Mouse (Mus musculus) heart, embryonic 11.5 days (tissue): ENCODE measurements around the gene Ak4. TPM values are rescaled to one million over a fixed set of nuclear protein-coding genes. Genes with fewer than 3 reads are reported as not detected.

ENCODE experiments used
- ATAC-seq: fragments of 200-750 bp; cut with Nextera tagmentation; replicated peaks from 2 replicates; pipeline ENCODE4 v1.8.0; 2017; ENCODE audit warnings: moderate library complexity; ENCODE audit not compliant: insufficient number of reproducible peaks, low FRiP score, low TSS enrichment
- H3K27ac ChIP-seq: fragments of 300-500 bp; sonication (generic); 2 replicates; pipeline ENCODE4 v1.5.1; 2014; ENCODE audit warnings: mild to moderate bottlenecking, low read depth, low read length
- H3K27me3 ChIP-seq: fragments of 300-500 bp; sonication (generic); 2 replicates; pipeline ENCODE4 v1.6.1; 2014; ENCODE audit warnings: mild to moderate bottlenecking, low read length, mixed read lengths; ENCODE audit not compliant: control insufficient read depth, insufficient read depth
- H3K36me3 ChIP-seq: fragments of 300-500 bp; sonication (generic); 2 replicates; pipeline ENCODE4 v1.6.1; 2014; ENCODE audit warnings: mild to moderate bottlenecking, low read length, moderate library complexity, mixed read lengths; ENCODE audit not compliant: control insufficient read depth, insufficient read depth
- H3K4me1 ChIP-seq: fragments of 300-500 bp; sonication (generic); 2 replicates; pipeline ENCODE4 v1.6.1; 2014; ENCODE audit warnings: low read length; ENCODE audit not compliant: control insufficient read depth, insufficient read depth
- H3K4me2 ChIP-seq: fragments of 300-500 bp; sonication (generic); 2 replicates; pipeline ENCODE4 v1.6.1; 2014; ENCODE audit warnings: mild to moderate bottlenecking, moderate library complexity
- H3K4me3 ChIP-seq: fragments of 300-500 bp; sonication (generic); 2 replicates; pipeline ENCODE4 v1.5.1; 2014; ENCODE audit warnings: low read depth, low read length
- H3K9ac ChIP-seq: fragments of 300-500 bp; sonication (generic); 2 replicates; pipeline ENCODE4 v1.6.1; 2014; ENCODE audit warnings: mild to moderate bottlenecking, low read depth, low read length, moderate library complexity
- H3K9me3 ChIP-seq: fragments of 300-500 bp; sonication (generic); replicated peaks from 2 replicates; pipeline ENCODE4 v1.6.1; 2016; ENCODE audit warnings: low read length; ENCODE audit not compliant: control insufficient read depth
- WGBS: fragments of 180-500 bp; shearing (Covaris S2); extraction: QIAGEN DNeasy Blood & Tissue Kit; methylation state at CpG from one replicate; pipeline ENCODE4 v1.1.7; 2014; ENCODE audit not compliant: insufficient replicate concordance; 5-methylcytosine and 5-hydroxymethylcytosine counted together
- polyA plus RNA-seq: library from polyadenylated mRNA; unstranded; fragments of >200 nt; fragmentation: Nextera tagmentation; extraction: Ambion mirVana; gene quantifications from 2 replicates; pipeline ENCODE4 v1.2.1, GENCODE M21; 2014

The Ak4 gene
- polyA plus RNA-seq, 1 experiment from 2014 or later = 9.4 TPM

DNA sequence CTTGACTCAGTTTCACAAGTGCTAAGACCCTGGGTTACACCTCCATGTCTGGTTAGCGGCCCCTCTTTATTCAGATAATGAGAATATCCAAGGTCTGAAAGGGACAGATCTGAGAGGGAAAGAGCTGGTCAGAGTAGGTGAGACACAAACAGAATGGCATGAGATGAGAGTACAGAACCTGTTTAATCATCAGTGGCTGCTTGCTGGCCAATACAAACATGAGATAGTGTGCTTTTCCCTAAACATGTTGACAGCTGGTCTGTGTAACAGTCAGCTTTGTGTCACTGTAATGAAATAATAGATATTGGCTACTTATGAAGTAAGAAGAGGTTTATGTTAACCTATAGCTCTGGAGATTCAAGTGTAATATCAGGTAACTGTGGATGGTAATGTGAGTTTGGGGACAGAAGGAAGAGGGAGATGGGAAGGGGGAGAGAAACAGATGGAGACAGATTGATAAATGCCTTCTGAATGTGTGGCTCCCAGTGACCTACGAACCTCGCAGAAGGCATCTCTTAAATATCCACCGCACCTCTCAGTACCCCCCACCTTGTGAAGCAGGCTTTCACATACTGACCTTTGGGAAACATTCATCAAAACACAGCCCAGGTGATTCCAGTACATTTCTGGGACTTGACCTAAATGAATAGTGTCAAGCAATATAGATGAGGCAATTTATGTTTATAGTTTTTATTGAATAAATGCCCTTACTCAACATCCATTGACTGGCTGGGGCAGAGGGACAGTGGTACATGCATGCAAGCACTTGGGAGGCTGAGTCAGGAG is 12.5 kb upstream of the Ak4 start:
- H3K9ac ChIP-seq = no peak overlapping the region
- no peaks in the 10 kb centered on the region for H3K27me3 ChIP-seq
- H3K27ac ChIP-seq = no peak overlapping the region
- H3K9me3 ChIP-seq = no peaks in the 10 kb centered on the region
- ATAC-seq = no peak
- no peaks in the 10 kb centered on the region for H3K4me1 ChIP-seq
- H3K36me3 ChIP-seq = no peaks in the 10 kb centered on the region
- H3K4me2 ChIP-seq = no peak overlapping the region
- no peak overlapping the region for H3K4me3 ChIP-seq
- 77% methylated on average over 4 of the region's 4 CpGs for WGBS

DNA sequence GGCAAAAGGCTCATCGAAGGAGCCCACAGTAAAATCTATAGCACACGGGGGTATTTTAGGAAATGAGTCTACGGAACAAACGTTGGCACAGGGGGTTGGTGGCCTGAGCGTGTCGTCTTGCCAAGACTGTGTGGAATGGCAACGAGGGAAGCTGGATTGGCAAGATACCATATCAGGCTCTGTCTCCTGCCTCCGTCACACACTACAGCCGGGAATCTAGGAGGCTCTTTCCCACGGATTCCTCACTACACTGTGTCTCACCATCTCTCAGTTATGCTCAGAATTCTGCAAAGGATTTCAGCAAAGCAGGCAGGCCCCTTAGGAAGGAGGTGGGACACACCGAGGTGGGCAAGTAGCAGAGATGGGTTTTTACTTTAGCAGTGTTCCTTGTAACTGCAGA is 2.1 kb upstream of the Ak4 start:
- no peak for ATAC-seq
- Histone ChIP-seq H3K9me3 (no peaks in the 10 kb centered on the region), H3K4me2 (no peak overlapping the region), H3K36me3 (no peaks in the 10 kb centered on the region), H3K27me3 (no peaks in the 10 kb centered on the region), H3K9ac (no peak overlapping the region), H3K27ac (no peak overlapping the region), H3K4me1 (no peaks in the 10 kb centered on the region), H3K4me3 (no peak overlapping the region)
- 76% methylated on average over 11 of the region's 11 CpGs for WGBS

DNA sequence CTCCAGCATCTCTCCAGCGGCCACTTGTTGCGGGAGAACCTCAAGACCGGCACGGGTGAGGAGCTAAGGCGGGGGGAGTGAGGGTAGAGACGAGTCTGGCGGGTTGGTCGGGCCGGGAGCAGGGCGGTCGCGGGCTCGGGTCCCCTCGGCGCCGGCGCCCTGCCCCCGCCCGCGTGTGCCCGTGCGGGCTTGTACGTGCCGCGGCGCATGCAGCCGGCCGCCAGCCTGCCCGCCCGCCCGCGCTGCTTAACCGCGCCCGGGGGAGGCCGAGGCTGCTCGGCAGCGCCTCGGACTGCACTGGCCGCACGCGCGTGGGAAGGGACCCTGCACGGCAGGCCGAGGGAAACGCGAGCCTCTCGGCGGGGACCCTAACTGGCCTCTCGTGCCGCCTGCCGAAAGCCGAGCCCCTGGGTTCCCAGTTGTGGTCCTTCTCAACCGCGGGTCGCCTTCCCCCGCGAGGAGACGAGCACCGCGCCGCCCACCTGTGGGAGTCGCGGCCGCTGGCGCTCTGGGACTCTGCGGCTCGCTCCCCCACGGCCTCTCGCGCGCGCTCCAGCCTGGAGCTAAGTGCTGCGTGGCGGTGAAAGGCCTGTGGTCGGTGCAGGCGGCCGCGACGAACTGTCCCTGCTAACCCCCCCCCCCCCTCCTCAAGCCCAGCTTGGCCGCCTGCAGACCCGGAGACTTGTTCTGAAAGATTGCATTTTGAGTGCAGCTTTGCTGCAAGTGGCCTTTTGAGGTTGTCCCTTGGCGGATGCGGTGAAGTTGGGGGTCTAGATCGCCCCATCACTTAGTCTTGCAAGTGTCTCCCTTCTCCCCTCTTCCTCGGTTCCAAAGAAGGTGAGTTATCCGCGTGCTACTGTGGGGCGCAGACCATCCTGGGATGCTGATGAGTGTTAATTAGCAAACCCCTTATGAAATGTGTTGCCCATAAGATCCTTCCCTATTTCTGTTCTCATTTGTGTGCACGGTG is 1.1 kb downstream of the Ak4 start:
- no peaks in the 10 kb centered on the region for H3K4me1 ChIP-seq
- H3K4me2 ChIP-seq = peak overlapping the region; percentile 91
- 1% methylated on average over 85 of the region's 90 CpGs for WGBS
- H3K27ac ChIP-seq = peak overlapping the region; percentile 59
- no peaks in the 10 kb centered on the region for H3K9me3 ChIP-seq
- ATAC-seq = peak; percentile 73
- H3K27me3 ChIP-seq = no peaks in the 10 kb centered on the region
- no peaks in the 10 kb centered on the region for H3K36me3 ChIP-seq
- H3K4me3 ChIP-seq = peak overlapping the region; percentile 87
- H3K9ac ChIP-seq = peak overlapping the region; percentile 93

DNA sequence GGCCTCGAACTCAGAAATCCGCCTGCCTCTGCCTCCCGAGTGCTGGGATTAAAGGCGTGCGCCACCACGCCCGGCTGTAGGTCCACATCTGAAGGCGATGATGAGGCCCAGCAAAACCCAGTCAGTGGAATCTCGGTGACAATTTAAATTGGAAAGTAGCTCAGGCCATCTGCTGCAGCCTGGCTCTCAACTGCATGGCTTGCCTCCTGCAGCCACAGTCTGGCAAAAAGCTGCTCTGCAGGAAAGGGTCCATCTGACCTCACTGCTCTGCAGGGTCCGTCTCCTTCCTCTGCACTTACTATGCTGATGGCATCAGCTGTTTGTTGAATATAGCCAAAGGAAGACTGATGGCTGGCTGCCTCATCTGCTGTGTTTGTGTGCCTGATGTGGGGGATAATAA is 3.9 kb downstream of the Ak4 start:
- WGBS = 92% methylated on average over 10 of the region's 10 CpGs

DNA sequence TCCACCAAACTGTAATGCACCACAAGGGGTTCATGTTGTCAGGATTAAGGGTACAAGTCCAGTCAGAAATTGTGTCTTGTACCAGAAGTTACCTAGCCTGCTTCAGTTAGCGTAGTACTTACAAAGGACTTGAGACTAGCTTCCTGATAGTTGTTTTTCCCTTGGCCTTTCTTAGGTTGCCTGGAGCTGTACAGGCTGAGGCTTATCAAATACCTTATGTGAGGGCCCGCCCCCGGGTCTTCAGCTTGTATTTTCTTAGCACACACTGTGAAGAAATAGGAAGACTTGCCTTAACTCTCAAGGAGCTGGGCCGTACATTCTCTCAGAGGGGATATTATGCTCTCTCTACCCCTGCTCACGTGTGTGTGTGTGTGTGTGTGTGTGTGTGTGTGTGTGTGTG is 4.5 kb downstream of the Ak4 start:
- 70% methylated on average over 5 of the region's 5 CpGs for WGBS
- no peak overlapping the region for H3K9ac ChIP-seq
- no peaks in the 10 kb centered on the region for H3K36me3 ChIP-seq
- H3K27ac ChIP-seq = peak overlapping the region; percentile 5; the same call in 1 of the 2 replicates
- no peaks in the 10 kb centered on the region for H3K4me1 ChIP-seq
- no peaks in the 10 kb centered on the region for H3K27me3 ChIP-seq
- H3K4me3 ChIP-seq = no peak overlapping the region
- no peak overlapping the region for H3K4me2 ChIP-seq
- H3K9me3 ChIP-seq = no peaks in the 10 kb centered on the region
- ATAC-seq = no peak

More for the DNA sequence above, 3.9 kb downstream of the Ak4 start:
- Histone ChIP-seq H3K9me3 (no peaks in the 10 kb centered on the region), H3K4me1 (no peaks in the 10 kb centered on the region), H3K27me3 (no peaks in the 10 kb centered on the region), H3K4me3 (no peak overlapping the region), H3K27ac (peak overlapping the region; percentile 5; the same call in 1 of the 2 replicates), H3K9ac (no peak overlapping the region), H3K4me2 (no peak overlapping the region), H3K36me3 (no peaks in the 10 kb centered on the region)
- no peak for ATAC-seq

DNA sequence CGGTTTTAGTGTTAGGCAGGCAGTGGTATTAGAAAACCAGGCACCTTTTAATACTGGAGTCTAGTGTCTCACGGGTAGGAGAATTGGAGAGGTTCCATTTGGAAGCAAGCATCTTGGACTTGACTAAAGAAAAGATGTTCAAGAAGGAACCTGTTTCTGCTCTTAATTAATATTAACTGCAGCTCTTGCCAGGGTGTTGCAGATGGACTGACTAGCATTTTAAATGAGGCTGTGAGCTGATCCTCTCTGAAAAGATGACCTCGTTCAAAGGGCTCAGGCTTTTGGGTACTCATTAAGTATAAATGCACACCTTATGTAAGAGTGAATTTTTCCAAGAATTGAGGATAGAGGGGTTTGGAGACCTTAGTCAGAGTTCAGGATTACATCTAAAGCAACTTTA is 5.4 kb downstream of the Ak4 start:
- no peaks in the 10 kb centered on the region for H3K36me3 ChIP-seq
- WGBS = 81% methylated on average over 3 of the region's 3 CpGs

DNA sequence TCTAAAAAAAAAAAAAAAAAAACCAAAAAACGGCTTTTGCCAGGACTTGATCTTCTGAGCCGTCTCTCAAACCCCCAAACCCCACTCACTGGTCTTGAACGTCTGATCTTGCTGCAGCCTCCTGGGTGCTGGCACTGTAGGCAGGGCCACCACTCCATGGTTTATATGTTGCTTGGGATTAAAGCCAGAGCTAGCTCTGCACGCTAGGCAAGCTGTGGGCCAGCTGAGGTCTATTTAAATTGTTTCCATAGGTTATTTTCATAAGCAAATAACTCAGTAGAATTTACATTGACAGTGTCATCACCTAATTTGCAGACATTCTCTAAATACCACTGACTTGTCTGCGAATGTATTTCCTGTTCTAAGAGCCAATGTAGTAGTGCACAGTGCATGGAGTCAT is 6.0 kb downstream of the Ak4 start:
- H3K27ac ChIP-seq = no peak overlapping the region
- no peak overlapping the region for H3K9ac ChIP-seq
- no peak overlapping the region for H3K4me2 ChIP-seq
- no peaks in the 10 kb centered on the region for H3K9me3 ChIP-seq
- no peaks in the 10 kb centered on the region for H3K4me1 ChIP-seq
- WGBS = 68% methylated on average over 5 of the region's 5 CpGs
- no peak for ATAC-seq
- no peaks in the 10 kb centered on the region for H3K36me3 ChIP-seq
- no peak overlapping the region for H3K4me3 ChIP-seq
- no peaks in the 10 kb centered on the region for H3K27me3 ChIP-seq

More for the DNA sequence above, 5.4 kb downstream of the Ak4 start:
- no peak overlapping the region for H3K4me2 ChIP-seq
- no peak overlapping the region for H3K4me3 ChIP-seq
- H3K4me1 ChIP-seq = no peaks in the 10 kb centered on the region
- H3K9me3 ChIP-seq = no peaks in the 10 kb centered on the region
- no peak for ATAC-seq
- no peak overlapping the region for H3K9ac ChIP-seq
- no peaks in the 10 kb centered on the region for H3K27me3 ChIP-seq
- H3K27ac ChIP-seq = no peak overlapping the region

DNA sequence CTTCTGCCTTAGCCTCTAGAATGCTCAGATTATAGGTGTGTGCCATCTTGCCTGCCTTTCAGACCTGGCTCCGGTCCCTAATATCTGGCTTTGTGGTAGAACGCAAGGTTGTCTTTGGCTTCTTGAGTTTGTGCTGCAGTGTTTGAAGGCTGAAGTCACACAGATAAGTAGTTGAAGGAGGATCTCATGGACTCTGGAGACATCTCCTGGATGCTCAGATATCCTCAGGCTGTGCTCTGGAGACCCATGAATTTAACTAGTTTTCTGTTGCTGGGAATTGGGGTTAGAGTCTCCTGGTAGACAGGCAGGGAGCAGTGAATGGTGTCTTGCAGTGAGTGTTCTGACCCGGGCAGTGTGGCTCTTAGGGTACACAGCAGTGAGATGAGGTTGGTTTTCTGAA is 6.6 kb downstream of the Ak4 start:
- H3K36me3 ChIP-seq = no peaks in the 10 kb centered on the region
- no peak overlapping the region for H3K9ac ChIP-seq
- no peak overlapping the region for H3K27ac ChIP-seq
- no peaks in the 10 kb centered on the region for H3K9me3 ChIP-seq
- no peak overlapping the region for H3K4me3 ChIP-seq
- WGBS = 88% methylated on average over 3 of the region's 3 CpGs
- no peaks in the 10 kb centered on the region for H3K27me3 ChIP-seq
- H3K4me1 ChIP-seq = no peaks in the 10 kb centered on the region
- H3K4me2 ChIP-seq = no peak overlapping the region
- ATAC-seq = no peak
